Mouse (Mus musculus): ENCODE data around the gene Bmp6.

Bmp6 gene

GRCm38 (mm10) chr13:38437930-38438329 is 93.0 kb downstream of the Bmp6 start:
- peak; percentile 18 to 23 for DNase-seq

GRCm38 (mm10) chr13:38440240-38440639 is 95.3 kb downstream of the Bmp6 start:
- no peak for DNase-seq

- no peak for DNase-seq
Measured at GRCm38 (mm10) chr13:38448516-38449015, 103.7 kb downstream of the Bmp6 start.

GRCm38 (mm10) chr13:38450051-38450971 is 105.4 kb downstream of the Bmp6 start:
- DNase-seq: no peak

GRCm38 (mm10) chr13:38451446-38451845 is 106.5 kb downstream of the Bmp6 start:
- no peak for DNase-seq

- DNase-seq: no peak
Measured at GRCm38 (mm10) chr13:38463410-38463809, 118.5 kb downstream of the Bmp6 start.

GRCm38 (mm10) chr13:38470882-38471281 is 126.0 kb downstream of the Bmp6 start:
- DNase-seq: no peak

GRCm38 (mm10) chr13:38472636-38473035 is 127.7 kb downstream of the Bmp6 start:
- DNase-seq: no peak

- no peak for DNase-seq
Measured at GRCm38 (mm10) chr13:38473497-38473896, 128.6 kb downstream of the Bmp6 start.

- no peak for DNase-seq
Measured at GRCm38 (mm10) chr13:38476936-38477335, 132.0 kb downstream of the Bmp6 start.

- no peak for DNase-seq
Measured at GRCm38 (mm10) chr13:38481021-38481420, 136.1 kb downstream of the Bmp6 start.

GRCm38 (mm10) chr13:38484701-38485100 is 139.8 kb downstream of the Bmp6 start:
- DNase-seq: no peak

GRCm38 (mm10) chr13:38486767-38487166 is 141.9 kb downstream of the Bmp6 start:
- peak; percentile 29 to 52 for DNase-seq

- no peak for DNase-seq
Measured at GRCm38 (mm10) chr13:38496715-38497114, 151.8 kb downstream of the Bmp6 start.

- DNase-seq: no peak
Measured at GRCm38 (mm10) chr13:38501314-38501713, 156.4 kb downstream of the Bmp6 start.

GRCm38 (mm10) chr13:38503137-38503849 is 158.4 kb downstream of the Bmp6 start:
- DNase-seq: peak in 1 of 2 experiments; percentile 13

GRCm38 (mm10) chr13:38506320-38506719 is 161.4 kb downstream of the Bmp6 start:
- peak; percentile 24 to 63 for DNase-seq

GRCm38 (mm10) chr13:38506936-38507335 is 162.0 kb downstream of the Bmp6 start:
- no peak for DNase-seq

- peak; percentile 36 to 50 for DNase-seq
Measured at GRCm38 (mm10) chr13:38509681-38510341, 164.9 kb downstream of the Bmp6 start.

GRCm38 (mm10) chr13:38511979-38512378 is 167.1 kb downstream of the Bmp6 start:
- DNase-seq: no peak

- no peak for DNase-seq
Measured at GRCm38 (mm10) chr13:38513921-38514320, 169.0 kb downstream of the Bmp6 start.

GRCm38 (mm10) chr13:38515431-38515830 is 170.5 kb downstream of the Bmp6 start:
- peak; percentile 71 to 76 for DNase-seq

GRCm38 (mm10) chr13:38515845-38516244 is 170.9 kb downstream of the Bmp6 start:
- DNase-seq: no peak

Data from kidney, adult 8-10 months (tissue).